Mouse (Mus musculus): ENCODE measurements at regions not wholly inside any gene's neighbourhood (a gene's known extent, or its start where the extent isn't known, plus 50 kb on each side); places are given as distances from the start of the nearest gene placed in this dataset.

DNA sequence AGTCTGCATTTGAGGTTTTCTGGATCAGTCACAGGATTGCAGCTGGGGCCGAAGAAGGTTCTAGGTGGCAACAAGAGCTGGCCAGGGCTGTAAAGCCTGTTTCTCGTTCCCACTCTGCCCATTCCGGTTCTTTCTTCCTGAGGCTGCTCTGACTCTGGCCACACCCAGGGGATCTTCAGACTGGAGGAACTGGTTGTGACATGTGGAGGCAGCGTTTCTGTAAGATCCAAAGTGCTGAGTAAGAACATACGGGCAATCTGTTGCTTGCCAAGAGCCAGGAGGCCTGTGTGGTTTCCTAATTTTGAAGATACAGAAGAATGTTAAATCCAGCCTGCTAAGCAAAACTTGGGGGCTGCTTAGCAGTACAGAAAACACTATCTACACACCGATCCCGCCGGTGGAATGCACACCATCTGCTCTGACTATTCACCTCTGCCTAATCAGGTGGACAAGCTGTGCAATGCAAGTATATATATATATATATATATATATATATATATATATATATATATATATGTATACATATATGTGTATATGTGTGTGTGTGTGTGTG is 99.3 kb upstream of the Bmp2k start:
- TF ChIP-seq CTCF (IDR thresholded peaks at IDR 0.05; ENCODE audit: borderline replicate concordance, insufficient read depth, low read length) (no peak), POLR2A (IDR thresholded peaks at IDR 0.05; ENCODE audit: low read depth, low read length) (no peak)
